Mouse (Mus musculus) WW6 (cell line): ENCODE data around the gene Pdcd10.

Experiments
- DNase-seq: peaks from one replicate; pipeline ENCODE4 v3.0.0-alpha.2; 2013; ENCODE audit warnings: low read depth, low spot score

The Pdcd10 gene

DNA sequence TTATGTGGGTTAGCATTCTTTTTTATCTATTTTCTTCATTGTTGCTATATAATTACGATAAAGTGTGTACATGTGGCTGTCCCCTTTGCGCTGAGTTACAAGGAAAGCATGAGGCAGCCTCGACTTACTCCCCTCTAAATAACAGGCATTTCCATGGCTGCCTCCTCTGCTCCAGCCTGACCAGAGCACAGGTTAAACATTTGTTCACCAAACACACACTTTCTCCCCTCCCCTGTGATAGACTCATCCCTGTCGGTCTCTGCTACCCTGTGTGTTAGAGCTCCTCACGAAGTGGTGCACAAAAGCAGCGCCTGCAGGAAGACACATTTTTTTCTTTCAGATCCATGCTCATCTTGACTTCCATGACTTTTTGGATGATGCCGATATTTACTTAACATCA lies 82.0 kb downstream of the Pdcd10 start:
- DNase-seq, result no peak

DNA sequence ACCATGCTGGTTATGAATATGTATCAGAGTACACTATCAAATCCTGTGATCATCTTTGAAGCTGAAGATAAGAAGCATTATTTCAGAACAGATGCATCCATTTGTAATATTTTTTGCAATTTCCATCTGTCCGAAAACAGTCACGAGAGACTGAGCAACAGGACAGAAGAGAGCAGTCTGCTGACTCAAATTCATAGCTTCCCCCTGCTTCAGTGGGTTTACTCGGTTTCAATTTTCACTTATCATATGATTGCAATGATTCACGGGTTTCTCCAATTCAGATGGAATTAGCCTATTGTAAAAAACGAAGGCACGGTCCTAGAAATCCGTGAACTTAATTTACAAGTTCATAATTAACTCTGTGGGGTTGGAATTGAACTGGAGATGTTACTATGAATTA lies 88.5 kb downstream of the Pdcd10 start:
- DNase-seq, result no peak
